Mouse (Mus musculus) cerebellum, postnatal 14 days (tissue): ENCODE measurements around the gene Sipa1l3.
A peak's percentile ranks its signal among the peaks of the same experiment; 100 is the strongest.

Experiments used
- DNase-seq, 2 experiments: peaks; one replicate each; pipeline ENCODE4 v3.0.0; 2021; ENCODE audit warnings: mixed read lengths in 2 of 2

Gene Sipa1l3

GRCm38 (mm10) chr7:29296998-29297397 is 221.4 kb downstream of the Sipa1l3 start:
- DNase-seq: peak; percentile 79 to 82

GRCm38 (mm10) chr7:29295861-29296647 is 222.4 kb downstream of the Sipa1l3 start:
- no peak for DNase-seq

- no peak for DNase-seq
These were observed 224.2 kb downstream of the Sipa1l3 start for GRCm38 (mm10) chr7:29294111-29294761.

- DNase-seq: no peak
These were observed 225.0 kb downstream of the Sipa1l3 start for GRCm38 (mm10) chr7:29293131-29294065.

GRCm38 (mm10) chr7:29292458-29293098 is 225.9 kb downstream of the Sipa1l3 start:
- no peak for DNase-seq

GRCm38 (mm10) chr7:29291616-29292457 is 226.6 kb downstream of the Sipa1l3 start:
- peak; percentile 77 to 80 for DNase-seq

- DNase-seq: peak; percentile 31 to 44
These were observed 227.6 kb downstream of the Sipa1l3 start for GRCm38 (mm10) chr7:29290691-29291485.

- DNase-seq: no peak
These were observed 228.6 kb downstream of the Sipa1l3 start for GRCm38 (mm10) chr7:29289856-29290255.

GRCm38 (mm10) chr7:29288942-29289638 is 229.4 kb downstream of the Sipa1l3 start, which contains the start of gene Ppp1r14a:
Gene Ppp1r14a, plus strand, starts transcription at chr7:29289308.
- DNase-seq: peak; percentile 80 to 88

- no peak for DNase-seq
These were observed 230.4 kb downstream of the Sipa1l3 start for GRCm38 (mm10) chr7:29288079-29288478.

- no peak for DNase-seq
These were observed 231.0 kb downstream of the Sipa1l3 start for GRCm38 (mm10) chr7:29287481-29287880.

GRCm38 (mm10) chr7:29284523-29284922 is 233.9 kb downstream of the Sipa1l3 start:
- no peak for DNase-seq

- no peak for DNase-seq
These were observed 234.6 kb downstream of the Sipa1l3 start for GRCm38 (mm10) chr7:29283876-29284275.

- DNase-seq: no peak
These were observed 236.3 kb downstream of the Sipa1l3 start for GRCm38 (mm10) chr7:29282074-29282554.

GRCm38 (mm10) chr7:29281201-29282073 is 237.0 kb downstream of the Sipa1l3 start, which contains the start of gene Spint2:
Gene Spint2, minus strand, starts transcription at chr7:29281912.
- peak; percentile 82 to 86 for DNase-seq

GRCm38 (mm10) chr7:29280801-29281200 is 237.6 kb downstream of the Sipa1l3 start:
- peak in 1 of 2 experiments; percentile 29 for DNase-seq

GRCm38 (mm10) chr7:29279924-29280323 is 238.5 kb downstream of the Sipa1l3 start:
- no peak for DNase-seq

- no peak for DNase-seq
These were observed 239.2 kb downstream of the Sipa1l3 start for GRCm38 (mm10) chr7:29279261-29279660.

GRCm38 (mm10) chr7:29277510-29277909 is 240.9 kb downstream of the Sipa1l3 start:
- DNase-seq: no peak
